Mouse (Mus musculus): ENCODE results near the gene Rbm15b. TPM values are rescaled to one million over a fixed set of nuclear protein-coding genes. Genes with fewer than 3 reads are reported as not detected.

Gene Rbm15b
- polyA plus RNA-seq, 1 experiment from 2014 or later: 11.8 TPM

DNA sequence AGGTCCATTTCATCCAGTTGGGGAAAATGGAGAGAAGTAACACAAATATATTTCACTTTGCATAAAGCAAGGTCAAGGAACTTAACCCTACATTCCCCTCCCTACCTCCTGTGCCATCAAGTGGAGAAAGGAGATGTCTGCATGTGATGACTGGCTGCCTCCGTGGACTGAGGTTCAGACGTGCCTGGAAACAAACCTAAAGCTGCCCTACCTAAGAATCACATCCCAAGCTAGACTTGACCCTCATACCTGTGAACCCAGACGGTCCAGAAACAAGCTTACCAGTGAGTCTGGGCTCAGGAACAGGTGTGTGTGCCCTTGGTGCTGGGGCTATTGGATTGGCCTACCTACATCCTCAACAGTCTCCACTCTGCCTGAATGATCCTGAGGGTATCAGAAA, 6.1 kb upstream of the Rbm15b start:
- Histone ChIP-seq H3K4me3 (replicated peaks) (no peak overlapping the region), H3K9me3 (replicated peaks) (no peaks in the 10 kb centered on the region), H3K36me3 (peaks cover 24% of the 10 kb centered on the region), H3K27me3 (no peaks in the 10 kb centered on the region), H3K27ac (no peak overlapping the region), H3K4me1 (peaks cover 35% of the 10 kb centered on the region), H3K9ac (0 out of 2 replicates have a peak overlapping the region, but pooled peaks have one; percentile 2), H3K4me2 (peak overlapping the region; percentile 21; the same call in 1 of the 2 replicates)
- no peak for ATAC-seq (replicated peaks; ENCODE audit: low FRiP score)
- 45% methylated on average over 3 of the region's 3 CpGs for WGBS

DNA sequence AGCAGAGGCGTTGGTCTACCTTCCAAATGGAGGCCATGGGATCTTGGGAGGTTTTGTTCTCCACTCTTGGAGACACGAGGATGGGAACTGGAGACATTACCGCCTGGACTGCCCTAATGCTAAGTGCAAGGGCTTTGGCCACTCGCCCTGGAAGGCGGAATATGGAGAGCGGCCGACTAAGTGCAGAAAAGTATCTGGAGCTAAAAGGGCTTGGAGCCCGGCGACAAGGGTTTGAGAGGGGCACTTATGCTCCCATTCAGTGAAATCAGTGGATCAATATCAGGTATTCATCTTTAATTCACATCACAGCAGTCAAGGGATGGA, 5.3 kb upstream of the Rbm15b start:
- Histone ChIP-seq H3K4me1 (peaks cover 43% of the 10 kb centered on the region), H3K9me3 (replicated peaks) (no peaks in the 10 kb centered on the region), H3K36me3 (peaks cover 33% of the 10 kb centered on the region), H3K9ac (peak overlapping the region; percentile 72), H3K4me3 (replicated peaks) (peak overlapping the region; percentile 96), H3K4me2 (peak overlapping the region; percentile 78), H3K27me3 (no peaks in the 10 kb centered on the region), H3K27ac (peak overlapping the region; percentile 98)
- no peak for ATAC-seq (replicated peaks; ENCODE audit: low FRiP score)
- under 1% methylated on average over 9 of the region's 9 CpGs for WGBS

DNA sequence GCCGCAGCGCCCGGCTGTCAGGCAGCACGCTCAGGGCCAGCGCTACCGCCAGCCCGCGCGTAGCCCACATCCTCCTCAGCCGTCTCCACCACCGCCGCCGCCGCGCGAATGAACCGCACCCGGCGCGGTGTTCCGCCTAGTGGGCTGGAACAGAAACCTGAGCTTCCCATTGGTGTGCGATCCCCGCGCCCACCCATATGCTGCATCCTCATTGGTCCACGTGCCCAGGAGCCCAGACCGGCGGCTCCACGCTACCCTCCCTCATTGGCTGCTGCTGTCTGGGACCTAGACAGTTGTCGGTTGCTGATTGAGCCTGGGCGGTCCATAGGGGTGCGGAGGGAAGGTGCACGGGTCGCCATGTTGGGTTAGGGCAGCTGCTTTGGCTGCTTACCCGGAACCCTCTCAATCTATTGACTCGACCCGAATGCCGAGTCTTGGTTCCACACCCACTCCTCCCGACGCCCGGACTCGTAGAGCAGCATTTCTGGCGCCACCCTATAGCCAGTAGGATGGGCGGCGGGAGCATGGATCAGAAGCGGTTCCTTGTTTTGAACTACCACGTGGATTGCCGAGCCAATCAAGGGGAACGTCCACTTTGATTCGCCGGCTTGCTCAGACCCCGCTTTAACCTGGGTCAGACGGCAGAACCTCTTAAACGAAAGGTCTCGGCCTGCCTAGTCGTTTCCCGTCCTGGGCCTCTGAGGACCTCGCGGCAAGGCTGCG, 4.8 kb upstream of the Rbm15b start, which contains the start of gene Manf:
TSS of gene Manf (minus strand) at position 151 of the 723 bp plus-strand sequence.
- H3K27ac ChIP-seq: peak within 1 kb of the TSS; percentile 98
- peak; percentile 99 for ATAC-seq (replicated peaks; ENCODE audit: low FRiP score)
- peaks cover 46% of the 10 kb centered on the region for H3K4me1 ChIP-seq
- under 1% methylated on average over 59 of the region's 59 CpGs for WGBS
- H3K4me2 ChIP-seq: peak within 1 kb of the TSS; percentile 78
- no peaks in the 10 kb centered on the region for H3K27me3 ChIP-seq
- H3K9ac ChIP-seq: peak within 1 kb of the TSS; percentile 95
- H3K9me3 ChIP-seq (replicated peaks): no peaks in the 10 kb centered on the region
- H3K36me3 ChIP-seq: peaks cover 34% of the 10 kb centered on the region
- H3K4me3 ChIP-seq (replicated peaks): peak within 1 kb of the TSS; percentile 96

DNA sequence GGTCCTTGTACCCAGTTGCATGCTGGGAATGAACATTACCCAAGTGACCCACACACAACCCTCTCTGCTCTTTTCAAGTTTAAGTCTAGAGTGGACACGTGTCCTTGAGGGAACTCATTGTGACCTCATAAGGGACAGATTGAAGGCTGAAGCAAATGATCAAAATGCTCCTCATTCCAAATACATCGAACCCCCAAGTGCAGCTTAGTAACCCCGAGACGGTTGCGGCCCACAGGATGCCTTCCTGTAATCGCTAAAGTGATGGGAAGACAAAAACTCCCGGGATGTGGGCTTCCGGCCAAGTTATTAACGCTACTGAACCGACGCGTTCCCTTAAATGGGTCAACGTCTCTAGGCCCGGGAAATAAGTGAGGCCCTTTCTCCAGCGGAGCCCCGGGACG, 4.1 kb upstream of the Rbm15b start:
- peak overlapping the region; percentile 96 for H3K4me3 ChIP-seq (replicated peaks)
- ATAC-seq (replicated peaks; ENCODE audit: low FRiP score): no peak
- H3K9me3 ChIP-seq (replicated peaks): no peaks in the 10 kb centered on the region
- WGBS: under 1% methylated on average over 17 of the region's 17 CpGs
- peak overlapping the region; percentile 78 for H3K4me2 ChIP-seq
- peak overlapping the region; percentile 98 for H3K27ac ChIP-seq
- H3K36me3 ChIP-seq: peaks cover 34% of the 10 kb centered on the region
- no peaks in the 10 kb centered on the region for H3K27me3 ChIP-seq
- H3K9ac ChIP-seq: peak overlapping the region; percentile 95
- H3K4me1 ChIP-seq: peaks cover 46% of the 10 kb centered on the region

DNA sequence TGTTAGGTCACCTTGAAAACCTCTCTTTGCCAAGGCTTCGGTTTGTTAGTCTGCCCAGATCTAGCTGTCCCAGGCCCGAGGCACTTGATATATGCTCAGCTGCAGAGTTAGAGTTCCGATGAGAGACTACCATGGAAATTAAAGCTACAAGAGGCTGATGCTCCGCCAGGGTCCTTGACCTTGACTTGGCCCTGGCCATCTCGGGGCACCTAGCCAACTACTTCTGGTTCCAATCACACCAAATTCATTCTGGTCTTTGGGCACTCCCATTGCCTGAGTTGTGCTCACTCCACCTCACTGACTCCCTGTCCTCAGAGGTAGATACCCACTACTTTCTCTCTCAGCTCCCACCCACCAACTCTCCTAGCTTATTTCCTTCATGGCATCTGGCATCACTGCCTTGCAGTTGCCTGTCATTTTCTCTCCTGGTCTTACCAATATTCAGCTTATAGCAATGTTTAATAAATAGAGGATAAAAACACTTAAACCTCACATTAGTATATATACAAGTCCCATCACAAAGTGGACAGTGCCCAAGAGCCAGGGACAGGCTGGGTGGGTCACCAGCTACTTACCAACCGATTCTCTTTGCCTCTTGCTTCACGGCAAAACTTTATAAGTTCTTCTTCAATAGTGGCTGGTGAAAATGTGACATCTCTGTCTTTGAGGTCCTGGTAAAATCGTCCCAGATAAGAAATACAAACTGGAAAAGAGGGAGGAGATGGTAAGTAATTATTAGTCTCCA, 3.4 kb upstream of the Rbm15b start:
- H3K36me3 ChIP-seq: peaks cover 34% of the 10 kb centered on the region
- H3K4me1 ChIP-seq: peaks cover 51% of the 10 kb centered on the region
- no peak overlapping the region for H3K27ac ChIP-seq
- peak overlapping the region; percentile 96 for H3K4me3 ChIP-seq (replicated peaks)
- H3K27me3 ChIP-seq: no peaks in the 10 kb centered on the region
- H3K9ac ChIP-seq: peak overlapping the region; percentile 95
- peak overlapping the region; percentile 78 for H3K4me2 ChIP-seq
- H3K9me3 ChIP-seq (replicated peaks): no peaks in the 10 kb centered on the region
- ATAC-seq (replicated peaks; ENCODE audit: low FRiP score): no peak
- WGBS: 62% methylated on average over 8 of the region's 8 CpGs

DNA sequence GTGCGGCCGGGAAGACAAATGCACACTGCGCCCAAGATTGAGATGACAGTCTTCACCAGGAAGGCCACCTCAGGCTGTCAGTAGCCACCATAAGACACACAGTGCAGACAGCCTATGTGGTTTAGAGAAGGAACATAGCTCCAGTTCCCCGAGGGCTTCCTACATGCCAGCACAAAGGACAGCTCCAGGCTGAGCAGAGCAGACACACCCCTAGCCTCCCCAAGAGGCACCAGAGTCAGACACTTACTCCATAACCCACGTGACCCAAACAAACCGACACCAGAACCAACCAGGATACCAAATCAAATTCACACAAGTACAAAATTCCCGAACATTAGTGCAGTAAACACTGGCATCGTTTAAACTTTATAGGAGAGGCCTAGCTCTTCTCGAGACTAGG, 2.1 kb upstream of the Rbm15b start:
- H3K27ac ChIP-seq: no peak overlapping the region
- peaks cover 64% of the 10 kb centered on the region for H3K4me1 ChIP-seq
- H3K9ac ChIP-seq: no peak overlapping the region
- H3K27me3 ChIP-seq: no peaks in the 10 kb centered on the region
- H3K36me3 ChIP-seq: peaks cover 40% of the 10 kb centered on the region
- ATAC-seq (replicated peaks; ENCODE audit: low FRiP score): no peak
- no peak overlapping the region for H3K4me3 ChIP-seq (replicated peaks)
- 84% methylated on average over 9 of the region's 9 CpGs for WGBS
- H3K4me2 ChIP-seq: no peak overlapping the region
- H3K9me3 ChIP-seq (replicated peaks): no peaks in the 10 kb centered on the region

DNA sequence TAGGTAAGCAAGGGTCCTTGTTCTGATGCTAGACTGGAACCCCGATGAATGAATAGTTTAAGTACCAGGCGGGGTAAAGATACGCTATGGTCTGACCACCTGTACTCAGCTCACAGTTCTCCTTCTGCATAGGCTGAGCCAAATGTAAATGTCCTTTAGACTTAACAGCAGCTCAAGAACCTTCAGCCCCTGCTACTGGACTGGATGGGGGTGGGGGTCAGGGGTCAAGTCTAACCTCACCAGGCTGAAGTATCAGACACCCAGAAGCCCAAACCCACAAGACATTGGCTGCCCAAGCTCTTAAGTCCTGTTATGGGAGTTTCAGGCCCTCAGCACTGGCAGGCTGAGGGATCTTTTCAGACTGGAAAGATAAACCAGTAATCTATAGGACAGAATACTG, 1.1 kb upstream of the Rbm15b start:
- H3K36me3 ChIP-seq: peaks cover 48% of the 10 kb centered on the region
- no peak overlapping the region for H3K4me3 ChIP-seq (replicated peaks)
- 97% methylated on average over 3 of the region's 3 CpGs for WGBS
- no peaks in the 10 kb centered on the region for H3K9me3 ChIP-seq (replicated peaks)
- H3K27me3 ChIP-seq: no peaks in the 10 kb centered on the region
- peaks cover 68% of the 10 kb centered on the region for H3K4me1 ChIP-seq
- no peak overlapping the region for H3K27ac ChIP-seq
- ATAC-seq (replicated peaks; ENCODE audit: low FRiP score): no peak
- H3K9ac ChIP-seq: no peak overlapping the region
- H3K4me2 ChIP-seq: no peak overlapping the region

DNA sequence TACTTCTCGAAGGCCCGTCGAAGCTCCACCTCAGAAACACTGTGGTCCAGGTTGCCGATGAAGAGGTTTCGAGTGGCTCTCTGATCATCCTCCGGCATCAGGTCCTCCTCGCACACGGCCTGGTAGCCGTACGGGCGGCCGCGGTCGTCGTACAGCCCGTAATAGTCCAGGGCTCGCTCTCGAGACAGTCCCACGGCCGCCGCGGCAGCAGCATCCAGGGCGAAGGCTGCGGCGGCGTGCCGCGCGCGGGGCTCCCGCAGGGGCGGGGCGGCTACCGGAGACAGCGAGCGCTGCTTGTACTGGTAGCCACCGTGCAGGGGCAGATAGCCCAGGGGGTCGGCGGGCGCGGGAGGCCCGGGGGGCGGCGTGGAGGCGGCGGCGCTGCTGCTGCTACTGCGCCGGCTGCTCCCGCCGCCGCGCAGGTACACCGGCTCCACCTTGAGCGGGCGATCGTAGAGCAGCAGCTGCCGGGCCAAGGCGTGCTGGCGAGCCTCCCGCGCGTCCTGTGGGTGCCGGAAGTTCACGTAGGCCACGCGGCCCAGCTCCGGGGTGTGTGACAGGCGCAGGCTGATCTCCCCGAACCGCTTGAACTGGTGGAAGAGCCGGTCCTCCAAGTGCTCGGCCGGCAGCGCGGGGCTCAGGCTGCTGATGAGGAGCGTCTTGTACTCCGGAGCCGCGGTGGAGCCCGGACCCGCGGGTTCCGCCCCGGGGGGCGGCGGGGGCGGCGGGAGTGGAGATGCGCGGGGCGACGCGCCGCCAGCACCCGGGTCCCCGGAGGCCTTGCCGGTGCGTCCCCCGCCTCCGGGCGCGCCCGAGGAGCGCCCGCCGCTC, 1.1 kb downstream of the Rbm15b start:
- Histone ChIP-seq H3K27ac (peak overlapping the region; percentile 82), H3K27me3 (no peaks in the 10 kb centered on the region), H3K4me1 (peaks cover 78% of the 10 kb centered on the region), H3K9me3 (replicated peaks) (no peaks in the 10 kb centered on the region), H3K4me3 (replicated peaks) (peak overlapping the region; percentile 94), H3K36me3 (peaks cover 70% of the 10 kb centered on the region), H3K9ac (peak overlapping the region; percentile 97), H3K4me2 (peak overlapping the region; percentile 98)
- WGBS: under 1% methylated on average over 85 of the region's 107 CpGs
- no peak for ATAC-seq (replicated peaks; ENCODE audit: low FRiP score)

DNA sequence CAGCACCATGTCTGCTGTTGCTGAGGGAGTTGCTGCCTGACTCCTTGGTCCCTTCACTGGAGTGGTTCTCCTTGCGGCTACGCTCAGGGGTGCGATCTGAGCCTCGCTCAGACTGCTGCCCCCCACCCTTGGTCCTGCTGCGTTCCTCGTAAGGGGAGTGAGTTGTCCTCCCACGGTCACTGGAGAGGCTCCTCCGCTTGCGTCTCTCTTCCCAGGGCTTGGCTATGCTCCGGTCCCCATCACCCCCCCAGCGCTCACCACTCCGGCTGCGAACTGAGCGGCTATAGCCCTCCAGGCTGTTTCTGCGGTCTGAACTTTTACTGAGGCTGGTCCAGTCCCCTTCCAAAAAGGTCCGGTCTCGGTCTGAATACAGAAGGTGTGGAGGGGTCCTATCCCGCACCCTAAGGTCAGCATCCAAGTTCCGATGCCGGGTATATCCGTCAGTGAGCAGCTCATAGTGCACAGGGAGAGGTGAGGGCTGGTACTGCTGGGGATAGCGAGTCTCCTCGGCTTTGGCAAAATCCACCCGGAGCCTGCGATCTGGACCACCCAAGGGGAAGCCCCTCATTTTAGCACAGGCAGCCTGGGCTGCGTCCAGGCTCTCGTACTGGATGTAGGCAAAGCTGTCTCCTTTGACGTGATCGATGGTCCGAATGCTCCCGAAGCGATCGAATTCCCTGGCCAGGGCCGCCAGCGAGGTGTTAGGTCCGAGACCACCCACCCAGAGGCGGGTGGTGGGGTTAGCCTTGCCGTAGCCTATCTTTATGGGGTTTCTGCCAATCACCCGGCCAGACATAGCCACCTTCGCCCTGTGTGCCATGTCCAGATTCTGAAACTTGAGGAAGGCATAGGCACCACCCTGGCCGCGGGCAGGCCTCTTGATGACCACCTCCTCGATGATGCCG, 2.0 kb downstream of the Rbm15b start:
- H3K4me3 ChIP-seq (replicated peaks): peak overlapping the region; percentile 94
- ATAC-seq (replicated peaks; ENCODE audit: low FRiP score): no peak
- H3K27me3 ChIP-seq: no peaks in the 10 kb centered on the region
- 12% methylated on average over 44 of the region's 44 CpGs for WGBS
- peaks cover 68% of the 10 kb centered on the region for H3K36me3 ChIP-seq
- no peaks in the 10 kb centered on the region for H3K9me3 ChIP-seq (replicated peaks)
- H3K4me1 ChIP-seq: peaks cover 70% of the 10 kb centered on the region
- H3K27ac ChIP-seq: no peak overlapping the region
- peak overlapping the region; percentile 97 for H3K9ac ChIP-seq
- H3K4me2 ChIP-seq: peak overlapping the region; percentile 98

DNA sequence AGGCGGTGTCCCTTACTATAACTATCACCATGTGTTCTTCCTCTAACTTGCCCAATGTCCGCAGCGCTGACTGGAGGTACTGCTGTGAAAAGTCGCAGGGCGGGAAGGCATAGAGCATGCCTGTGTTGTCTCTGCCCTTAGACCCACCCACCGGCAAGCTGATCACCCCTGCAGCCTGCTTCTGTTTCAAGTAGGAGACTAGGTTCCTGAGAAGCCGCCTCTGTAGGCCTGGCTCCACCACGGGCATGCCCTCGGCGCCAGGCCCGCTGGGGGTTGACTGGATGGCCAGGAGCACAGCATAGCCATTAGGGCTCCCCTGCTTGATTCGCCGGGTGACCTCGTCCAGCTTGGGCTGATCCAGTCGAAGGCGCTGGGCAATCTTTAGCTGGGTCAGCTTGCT, 2.9 kb downstream of the Rbm15b start:
- no peak overlapping the region for H3K27ac ChIP-seq
- H3K4me1 ChIP-seq: peaks cover 61% of the 10 kb centered on the region
- peak overlapping the region; percentile 98 for H3K4me2 ChIP-seq
- 18% methylated on average over 16 of the region's 16 CpGs for WGBS
- no peaks in the 10 kb centered on the region for H3K9me3 ChIP-seq (replicated peaks)
- peaks cover 64% of the 10 kb centered on the region for H3K36me3 ChIP-seq
- no peaks in the 10 kb centered on the region for H3K27me3 ChIP-seq
- H3K4me3 ChIP-seq (replicated peaks): peak overlapping the region; percentile 94
- peak overlapping the region; percentile 97 for H3K9ac ChIP-seq
- ATAC-seq (replicated peaks; ENCODE audit: low FRiP score): no peak

DNA sequence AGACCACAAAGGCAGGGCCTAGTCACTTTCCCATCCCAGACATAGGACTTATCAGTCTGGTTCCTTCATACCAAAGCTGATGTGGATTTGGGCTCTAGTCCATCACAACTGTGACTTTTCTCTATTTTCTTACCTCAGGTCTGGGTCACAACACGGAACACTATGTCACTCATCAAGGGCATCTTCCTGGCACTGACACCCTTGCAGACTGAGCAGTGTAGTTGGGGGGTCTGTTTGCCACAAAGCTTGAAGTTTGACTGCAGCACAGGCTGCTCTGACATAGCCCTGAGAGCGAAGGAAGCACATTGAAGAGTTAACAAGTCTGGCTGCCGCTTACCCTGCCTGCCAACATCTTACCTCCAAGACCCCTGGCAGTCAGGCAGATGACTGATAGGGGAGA, 4.1 kb downstream of the Rbm15b start:
- Histone ChIP-seq H3K4me1 (peaks cover 49% of the 10 kb centered on the region), H3K36me3 (peaks cover 64% of the 10 kb centered on the region), H3K9me3 (replicated peaks) (no peaks in the 10 kb centered on the region), H3K9ac (peak overlapping the region; percentile 26; the same call in 1 of the 2 replicates), H3K4me3 (replicated peaks) (peak overlapping the region; percentile 17; the same call in 1 of the 2 replicates), H3K27me3 (no peaks in the 10 kb centered on the region), H3K27ac (no peak overlapping the region), H3K4me2 (peak overlapping the region; percentile 98)
- ATAC-seq (replicated peaks; ENCODE audit: low FRiP score): no peak
- 76% methylated on average over 3 of the region's 3 CpGs for WGBS
